Mouse (Mus musculus) lung, adult 2 months (tissue): Measurements from ENCODE around the gene Sirt4. TPM values are rescaled to one million over a fixed set of nuclear protein-coding genes. Genes with fewer than 3 reads are reported as not detected.

Experiments used
- DNase-seq: peaks from one replicate; pipeline ENCODE4 v3.0.0; 2022
- H3K4me1 ChIP-seq: fragments of 200-500 bp; 2 replicates; pipeline ENCODE4 v1.6.1; 2011; ENCODE audit warnings: low read length; ENCODE audit not compliant: control insufficient read depth, insufficient read depth
- H3K4me3 ChIP-seq: fragments of 200-500 bp; replicated peaks from 2 replicates; pipeline ENCODE3; 2011; ENCODE audit warnings: low read depth, mild to moderate bottlenecking, control low read depth, low read length; ENCODE audit errors: extremely low read depth
- CTCF ChIP-seq: fragments of 200-500 bp; IDR thresholded peaks from 2 replicates; pipeline ENCODE4 v1.5.1; 2011; ENCODE audit warnings: mild to moderate bottlenecking, low read length, control low read depth; ENCODE audit not compliant: insufficient read depth
- POLR2A ChIP-seq: fragments of 200-500 bp; IDR thresholded peaks from 2 replicates; pipeline ENCODE4 v1.6.1; 2011; ENCODE audit warnings: low read depth, mild to moderate bottlenecking, control low read depth, low read length, borderline replicate concordance; ENCODE audit errors: extremely low read depth
- WGBS: fragments of 180-500 bp; shearing (Covaris S2); methylation state at CpG from one replicate; pipeline ENCODE4 v1.1.7; 2018; 5-methylcytosine and 5-hydroxymethylcytosine counted together
- polyA plus RNA-seq: library from polyadenylated mRNA; depleted of rRNA; stranded (reverse); fragments of >200 nt; gene quantifications from 2 replicates; pipeline ENCODE4 v1.2.3, GENCODE M21; 2012; rRNA removed

Sirt4 gene
- 36.5 and 38.3 TPM in 2 replicates for polyA plus RNA-seq

- DNase-seq: peak; percentile 68
- Histone ChIP-seq H3K4me3 (peak within 1 kb of the TSS; percentile 70), H3K4me1 (peaks cover 4% of the 10 kb centered on the region; the same call in 1 of the 2 replicates)
- 4% methylated on average over 30 of the region's 30 CpGs for WGBS
- peak; percentile 86; the same call in 1 of the 2 replicates for TF ChIP-seq POLR2A
- no peak for TF ChIP-seq CTCF
Observed at GRCm38 (mm10) chr5:115483947-115484920, at the start of gene Sirt4. Gene Sirt4, minus strand, starts transcription at chr5:115484725.

GRCm38 (mm10) chr5:115531671-115532270, 47.2 kb upstream of the Sirt4 start:
- peak; percentile 64 for DNase-seq
- H3K4me3 ChIP-seq: no peak overlapping the region
- 13% methylated on average over 18 of the region's 18 CpGs for whole genome bisulfite sequencing

DNA sequence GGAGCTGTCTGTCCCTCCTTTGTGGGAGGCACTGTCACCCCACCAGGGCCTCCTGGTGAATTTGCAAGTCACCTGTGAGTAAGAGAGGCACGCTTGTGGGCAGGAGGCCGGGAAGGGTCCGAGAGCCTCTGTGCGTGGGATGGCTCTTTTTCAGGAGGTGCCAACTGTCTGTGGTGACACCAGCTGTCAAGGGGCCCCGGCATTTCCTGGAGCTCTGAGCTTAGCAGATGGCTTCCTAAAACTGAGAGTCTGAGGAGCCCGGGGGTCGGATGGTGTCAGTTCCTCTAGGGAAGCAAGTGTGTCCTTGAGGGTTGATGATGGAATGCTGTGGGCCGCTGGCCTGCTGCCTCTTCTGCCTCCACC, 45.9 kb upstream of the Sirt4 start:
- Histone ChIP-seq H3K4me1 (peaks cover 63% of the 10 kb centered on the region), H3K4me3 (no peak overlapping the region)
- no peak for DNase-seq
- TF ChIP-seq POLR2A (no peak), CTCF (no peak)
- 35% methylated on average over 8 of the region's 8 CpGs for WGBS

More at GRCm38 (mm10) chr5:115531671-115532270, 47.2 kb upstream of the Sirt4 start:
- TF ChIP-seq POLR2A (no peak), CTCF (no peak)
- peaks cover 58% of the 10 kb centered on the region for H3K4me1 ChIP-seq

- no peak for DNase-seq
- TF ChIP-seq CTCF: no peak
- TF ChIP-seq POLR2A: 0 out of 2 replicates have a peak, but pooled peaks have one; percentile 13
- Histone ChIP-seq H3K4me3 (no peak overlapping the region), H3K4me1 (peaks cover 63% of the 10 kb centered on the region)
- 28% methylated on average over 7 of the region's 7 CpGs for WGBS
Observed at GRCm38 (mm10) chr5:115529742-115530446, 45.4 kb upstream of the Sirt4 start.

GRCm38 (mm10) chr5:115529364-115529741, 44.8 kb upstream of the Sirt4 start:
- DNase-seq: no peak
- TF ChIP-seq POLR2A: no peak
- no peak for TF ChIP-seq CTCF
- 28% methylated on average over 8 of the region's 8 CpGs for WGBS
- peaks cover 61% of the 10 kb centered on the region for H3K4me1 ChIP-seq
- H3K4me3 ChIP-seq: no peak overlapping the region

- peaks cover 72% of the 10 kb centered on the region for H3K4me1 ChIP-seq
- no peak overlapping the region for H3K4me3 ChIP-seq
- WGBS: 57% methylated on average over 5 of the region's 5 CpGs
- TF ChIP-seq CTCF (no peak), POLR2A (no peak)
- no peak for DNase-seq
Observed at GRCm38 (mm10) chr5:115528128-115528527, 43.6 kb upstream of the Sirt4 start.

DNA sequence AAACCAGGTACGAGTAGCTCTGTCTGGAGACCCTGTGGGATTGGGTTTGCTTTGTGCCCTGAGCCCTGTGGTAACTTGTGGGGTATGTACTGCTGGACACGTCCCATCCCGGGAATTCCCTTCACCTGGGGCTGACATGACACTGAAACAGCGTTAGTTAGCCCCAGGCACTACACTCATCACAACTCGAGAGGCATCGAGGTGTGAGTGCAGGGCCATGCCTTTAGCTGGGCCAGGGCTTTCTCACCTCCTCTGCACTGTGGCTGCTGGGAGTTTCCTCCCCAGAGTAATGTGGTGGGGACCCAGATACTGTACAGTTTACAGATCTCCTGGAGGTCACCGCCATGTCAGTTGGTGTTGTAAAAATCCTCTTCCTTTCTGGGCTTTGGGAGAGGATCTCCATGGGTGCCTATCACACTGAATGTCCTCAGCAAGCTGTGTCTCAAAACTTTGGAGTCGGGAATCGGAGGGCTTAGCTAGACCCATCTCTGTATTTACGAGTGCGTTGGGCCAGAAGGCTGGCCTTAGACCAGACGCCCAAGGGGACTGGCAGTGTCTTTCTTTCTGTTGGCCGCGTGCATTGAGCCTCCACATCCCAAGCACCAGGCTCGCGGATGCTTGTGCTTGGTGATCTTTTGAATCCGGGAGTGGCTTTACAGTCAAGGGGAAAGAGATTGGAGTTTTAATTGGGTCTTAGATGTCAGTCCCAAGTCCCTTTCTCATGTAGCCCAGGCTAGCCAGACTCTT, 42.1 kb upstream of the Sirt4 start:
- Histone ChIP-seq H3K4me1 (peaks cover 71% of the 10 kb centered on the region), H3K4me3 (no peak overlapping the region)
- DNase-seq: no peak
- TF ChIP-seq POLR2A (no peak), CTCF (no peak)
- WGBS: 79% methylated on average over 17 of the region's 17 CpGs

GRCm38 (mm10) chr5:115525943-115526342, 41.4 kb upstream of the Sirt4 start:
- DNase-seq: no peak
- WGBS: 53% methylated on average over 9 of the region's 9 CpGs
- Histone ChIP-seq H3K4me3 (no peak overlapping the region), H3K4me1 (peaks cover 70% of the 10 kb centered on the region)
- no peak for TF ChIP-seq CTCF
- TF ChIP-seq POLR2A: no peak

DNA sequence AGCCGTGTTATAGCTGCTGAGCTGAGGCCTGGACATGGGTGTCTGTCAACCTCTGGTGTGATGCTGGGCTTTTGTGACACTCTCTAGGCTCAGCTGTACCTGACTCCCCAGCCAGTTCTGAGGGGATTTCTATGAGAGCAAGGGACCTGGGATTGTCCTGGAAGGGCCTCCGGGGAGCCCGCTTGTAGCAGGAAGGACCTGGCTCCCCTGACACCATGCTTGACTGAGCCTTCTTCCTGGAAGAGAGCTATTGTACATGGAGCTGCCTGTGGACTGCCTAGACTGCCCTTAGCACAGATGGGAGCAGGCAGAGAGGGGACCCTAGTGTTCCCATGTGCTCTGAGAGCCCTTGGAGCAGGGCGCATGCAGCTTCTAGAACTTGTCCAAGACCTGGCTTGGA, 40.9 kb upstream of the Sirt4 start:
- Histone ChIP-seq H3K4me3 (no peak overlapping the region), H3K4me1 (peaks cover 70% of the 10 kb centered on the region)
- DNase-seq: no peak
- WGBS: 62% methylated on average over 4 of the region's 4 CpGs
- TF ChIP-seq CTCF (no peak), POLR2A (no peak)
